Mouse (Mus musculus): ENCODE results near the gene Cd36. TPM values are rescaled to one million over a fixed set of nuclear protein-coding genes. Genes with fewer than 3 reads are reported as not detected.
A peak's percentile ranks its signal among the peaks of the same experiment; 100 is the strongest.

Cd36 gene
- total and polyA plus RNA-seq, 3 experiments, result 0.27 to 19.6 TPM; not detected in 1

GRCm38 (mm10) chr5:17806774-17807377 is 81.7 kb downstream of the Cd36 start:
- TF ChIP-seq GATA1 (IDR thresholded peaks at IDR 0.05; ENCODE audit: borderline replicate concordance, low read length) (no peak), TAL1 (conservative IDR thresholded peaks at IDR 0.05; ENCODE audit: low read depth, low read length) (no peak), POLR2AphosphoS5 (IDR thresholded peaks at IDR 0.05; ENCODE audit: insufficient replicate concordance, low read depth, low read length) (no peak), CTCF (IDR thresholded peaks at IDR 0.05; ENCODE audit: low read depth, low read length) (no peak), GATA2 (IDR thresholded peaks at IDR 0.05; ENCODE audit: borderline replicate concordance, low read depth, low read length) (no peak)
- Histone ChIP-seq H3K36me3 (replicated peaks) (no peaks in the 10 kb centered on the region), H3K4me1 (ENCODE audit: insufficient read depth, low read depth, low read length) (no peaks in the 10 kb centered on the region), H3K4me3 (ENCODE audit: low read depth, low read length) (no peak overlapping the region), H3K9me3 (replicated peaks) (no peaks in the 10 kb centered on the region), H3K27me3 (ENCODE audit: insufficient read depth, low read length) (peaks cover 5% of the 10 kb centered on the region; the same call in 1 of the 2 replicates)
- ATAC-seq (ENCODE audit: extremely low read depth, insufficient number of reproducible peaks, low FRiP score, poor library complexity, severe bottlenecking) (no peak), DNase-seq (ENCODE audit: low spot score) (no peak)

DNA sequence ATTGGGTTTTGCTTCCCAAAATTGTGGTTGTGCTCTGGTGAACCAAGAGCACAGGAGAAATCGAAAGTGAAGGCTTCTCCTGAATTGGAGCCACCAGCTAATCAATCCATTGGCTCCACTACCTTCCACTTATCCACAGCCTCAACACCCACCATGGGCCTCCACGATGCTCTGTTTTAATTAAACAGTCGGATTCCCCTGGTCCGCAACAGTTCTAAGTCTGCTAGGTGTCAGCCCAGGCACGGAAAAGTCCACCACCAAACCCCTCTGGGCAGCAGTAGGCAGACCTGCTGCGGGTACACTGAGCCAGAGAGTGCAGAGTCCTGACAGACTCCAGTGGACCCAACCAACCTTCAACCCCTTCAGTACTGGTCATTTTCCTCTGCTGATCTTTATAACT is 112.0 kb downstream of the Cd36 start:
- DNase-seq (ENCODE audit: low spot score) (no peak), ATAC-seq (ENCODE audit: extremely low read depth, insufficient number of reproducible peaks, low FRiP score, poor library complexity, severe bottlenecking) (peak; percentile 70)
- no peaks in the 10 kb centered on the region for H3K9me3 ChIP-seq (replicated peaks)
- no peaks in the 10 kb centered on the region for H3K36me3 ChIP-seq (replicated peaks)
- H3K4me3 ChIP-seq (ENCODE audit: low read depth, low read length), result no peak overlapping the region
- peaks cover 2% of the 10 kb centered on the region for H3K27me3 ChIP-seq (ENCODE audit: insufficient read depth, low read length)
- TF ChIP-seq GATA2 (IDR thresholded peaks at IDR 0.05; ENCODE audit: borderline replicate concordance, low read depth, low read length) (no peak), GATA1 (IDR thresholded peaks at IDR 0.05; ENCODE audit: borderline replicate concordance, low read length) (no peak), POLR2AphosphoS5 (IDR thresholded peaks at IDR 0.05; ENCODE audit: insufficient replicate concordance, low read depth, low read length) (no peak), CTCF (IDR thresholded peaks at IDR 0.05; ENCODE audit: low read depth, low read length) (no peak), TAL1 (conservative IDR thresholded peaks at IDR 0.05; ENCODE audit: low read depth, low read length) (no peak)
- no peaks in the 10 kb centered on the region for H3K4me1 ChIP-seq (ENCODE audit: insufficient read depth, low read depth, low read length)

DNA sequence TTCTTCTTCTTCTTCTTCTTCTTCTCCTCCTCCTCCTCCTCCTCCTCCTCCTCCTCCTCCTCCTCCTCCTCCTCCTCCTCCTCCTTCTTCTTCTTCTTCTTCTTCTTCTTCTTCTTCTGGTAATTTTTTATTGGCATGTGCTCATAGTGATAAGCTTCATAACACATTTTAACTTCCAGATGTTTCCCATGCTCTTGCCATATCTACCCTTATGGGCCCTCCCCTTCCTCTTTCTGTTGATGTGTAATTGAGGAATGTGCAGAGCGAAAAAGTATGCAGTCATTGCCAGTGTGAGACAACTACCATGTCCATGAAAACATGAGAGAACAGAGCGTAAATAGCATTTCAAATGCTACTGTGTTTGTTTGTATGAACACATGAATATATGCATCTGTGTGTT is 118.3 kb downstream of the Cd36 start:
- no peak for TF ChIP-seq GATA1 (IDR thresholded peaks at IDR 0.05; ENCODE audit: borderline replicate concordance, low read length)
- no peak for TF ChIP-seq CTCF (IDR thresholded peaks at IDR 0.05; ENCODE audit: low read depth, low read length)
- no peak for TF ChIP-seq TAL1 (conservative IDR thresholded peaks at IDR 0.05; ENCODE audit: low read depth, low read length)
- TF ChIP-seq GATA2 (IDR thresholded peaks at IDR 0.05; ENCODE audit: borderline replicate concordance, low read depth, low read length), result no peak
- Histone ChIP-seq H3K4me3 (ENCODE audit: low read depth, low read length) (no peak overlapping the region), H3K27me3 (ENCODE audit: insufficient read depth, low read length) (peaks cover 2% of the 10 kb centered on the region; the same call in 1 of the 2 replicates), H3K36me3 (replicated peaks) (no peaks in the 10 kb centered on the region), H3K4me1 (ENCODE audit: insufficient read depth, low read depth, low read length) (peaks cover 3% of the 10 kb centered on the region), H3K9me3 (replicated peaks) (no peaks in the 10 kb centered on the region)
- DNase-seq (ENCODE audit: low spot score) (no peak), ATAC-seq (ENCODE audit: extremely low read depth, insufficient number of reproducible peaks, low FRiP score, poor library complexity, severe bottlenecking) (no peak)

DNA sequence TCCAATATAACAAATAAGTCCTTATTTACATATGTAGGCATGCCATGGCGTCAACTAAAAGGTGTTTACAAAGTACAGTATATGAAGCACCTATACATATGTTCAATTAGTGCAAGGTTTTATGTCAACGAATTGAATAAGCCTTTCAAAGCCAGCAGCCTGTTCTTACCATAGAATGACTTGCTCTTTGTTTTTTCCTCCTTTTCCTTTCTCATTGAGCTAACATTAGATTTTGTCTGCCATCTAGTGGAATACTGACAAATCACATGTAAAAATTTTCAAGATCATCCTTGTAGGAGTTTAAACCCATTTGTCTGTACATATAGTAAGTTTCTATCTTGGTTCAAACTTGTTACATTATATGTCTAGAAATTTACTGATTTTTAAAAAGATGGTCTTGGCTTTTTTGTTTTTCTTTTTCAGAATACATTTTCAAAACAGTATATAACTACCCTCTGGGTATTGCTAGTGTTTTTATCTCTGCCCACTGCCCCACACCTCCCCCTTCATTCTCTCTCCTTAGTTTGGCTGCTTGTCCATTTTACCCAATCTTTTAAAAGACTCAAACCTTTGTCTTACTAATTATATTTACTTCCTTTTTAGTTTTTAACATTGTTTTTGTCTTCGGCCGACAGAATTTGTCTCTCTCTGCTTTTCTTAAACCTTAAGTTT is 122.5 kb downstream of the Cd36 start:
- no peak for DNase-seq (ENCODE audit: low spot score)
- Histone ChIP-seq H3K27me3 (ENCODE audit: insufficient read depth, low read length) (no peaks in the 10 kb centered on the region), H3K4me3 (ENCODE audit: low read depth, low read length) (no peak overlapping the region), H3K9me3 (replicated peaks) (no peaks in the 10 kb centered on the region), H3K4me1 (ENCODE audit: insufficient read depth, low read depth, low read length) (peaks cover 3% of the 10 kb centered on the region), H3K36me3 (replicated peaks) (no peaks in the 10 kb centered on the region)
- peak; percentile 22 for ATAC-seq (ENCODE audit: extremely low read depth, insufficient number of reproducible peaks, low FRiP score, poor library complexity, severe bottlenecking)
- TF ChIP-seq CTCF (IDR thresholded peaks at IDR 0.05; ENCODE audit: low read depth, low read length) (no peak), TAL1 (conservative IDR thresholded peaks at IDR 0.05; ENCODE audit: low read depth, low read length) (no peak), GATA1 (IDR thresholded peaks at IDR 0.05; ENCODE audit: borderline replicate concordance, low read length) (no peak), GATA2 (IDR thresholded peaks at IDR 0.05; ENCODE audit: borderline replicate concordance, low read depth, low read length) (no peak)

DNA sequence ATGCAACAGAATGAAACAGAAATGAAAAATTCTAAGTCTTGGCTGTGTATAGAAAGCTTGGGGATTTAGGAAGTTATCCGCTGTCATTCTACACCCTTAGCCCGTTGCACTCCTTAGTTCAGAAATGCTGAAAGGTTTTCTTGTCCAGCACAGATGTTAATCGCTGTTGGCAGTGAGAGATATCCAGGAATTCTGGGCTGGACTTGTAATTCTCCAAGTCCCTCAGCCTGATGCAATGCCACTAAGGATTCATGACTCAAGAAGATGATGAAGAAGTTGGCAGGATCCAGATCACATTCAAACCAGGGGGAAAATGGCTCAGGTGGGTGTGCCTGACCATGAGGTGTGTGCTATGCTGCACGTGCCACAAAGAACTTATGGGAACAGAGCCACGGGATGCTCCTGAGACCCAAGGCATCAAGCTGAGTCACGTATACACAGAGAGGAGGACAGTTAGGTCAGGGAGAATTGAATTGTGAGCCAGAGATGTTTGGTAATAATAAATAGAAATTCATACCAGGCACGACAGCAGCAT is 135.1 kb downstream of the Cd36 start:
- Histone ChIP-seq H3K36me3 (replicated peaks) (no peaks in the 10 kb centered on the region), H3K4me3 (ENCODE audit: low read depth, low read length) (no peak overlapping the region), H3K4me1 (ENCODE audit: insufficient read depth, low read depth, low read length) (no peaks in the 10 kb centered on the region), H3K9me3 (replicated peaks) (no peaks in the 10 kb centered on the region), H3K27me3 (ENCODE audit: insufficient read depth, low read length) (no peaks in the 10 kb centered on the region; the same call in 1 of the 2 replicates)
- ATAC-seq (ENCODE audit: extremely low read depth, insufficient number of reproducible peaks, low FRiP score, poor library complexity, severe bottlenecking), result no peak
- no peak for DNase-seq (ENCODE audit: low spot score)
- TF ChIP-seq GATA2 (IDR thresholded peaks at IDR 0.05; ENCODE audit: borderline replicate concordance, low read depth, low read length) (no peak), GATA1 (IDR thresholded peaks at IDR 0.05; ENCODE audit: borderline replicate concordance, low read length) (no peak)

DNA sequence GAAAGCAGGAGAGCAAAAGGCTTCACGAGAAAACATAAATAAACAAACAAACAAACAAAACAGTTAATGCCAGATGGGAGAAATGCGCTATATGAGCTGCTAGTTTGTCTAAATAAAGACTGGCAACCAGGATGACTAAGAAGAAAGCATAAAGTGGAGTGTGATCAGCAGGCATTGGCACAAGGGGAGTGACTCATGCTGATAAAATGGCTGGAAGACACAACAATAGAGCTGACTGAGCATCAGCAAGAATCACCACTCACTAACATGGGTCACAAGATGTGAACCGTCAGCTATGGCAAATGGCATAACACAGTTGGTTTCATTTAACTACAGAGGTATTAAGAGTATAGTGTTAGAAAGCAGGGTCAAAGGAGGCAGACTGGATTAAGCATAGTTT is 140.3 kb downstream of the Cd36 start:
- no peaks in the 10 kb centered on the region for H3K36me3 ChIP-seq (replicated peaks)
- ATAC-seq (ENCODE audit: extremely low read depth, insufficient number of reproducible peaks, low FRiP score, poor library complexity, severe bottlenecking), result no peak
- H3K27me3 ChIP-seq (ENCODE audit: insufficient read depth, low read length), result no peaks in the 10 kb centered on the region; the same call in 1 of the 2 replicates
- H3K4me3 ChIP-seq (ENCODE audit: low read depth, low read length), result no peak overlapping the region
- DNase-seq (ENCODE audit: low spot score), result no peak
- no peaks in the 10 kb centered on the region for H3K4me1 ChIP-seq (ENCODE audit: insufficient read depth, low read depth, low read length)
- TF ChIP-seq TAL1 (conservative IDR thresholded peaks at IDR 0.05; ENCODE audit: low read depth, low read length), result no peak
- TF ChIP-seq GATA2 (IDR thresholded peaks at IDR 0.05; ENCODE audit: borderline replicate concordance, low read depth, low read length), result no peak
- no peak for TF ChIP-seq POLR2AphosphoS5 (IDR thresholded peaks at IDR 0.05; ENCODE audit: insufficient replicate concordance, low read depth, low read length)
- TF ChIP-seq CTCF (IDR thresholded peaks at IDR 0.05; ENCODE audit: low read depth, low read length), result no peak
- H3K9me3 ChIP-seq (replicated peaks), result no peaks in the 10 kb centered on the region
